Mouse (Mus musculus) liver, adult 2 months (tissue): Measurements from ENCODE around the gene Arhgap10.

Experiments
- CTCF ChIP-seq: fragments of 200-500 bp; IDR thresholded peaks from 2 replicates; pipeline ENCODE4 v1.5.1; 2011; ENCODE audit warnings: low read depth, low read length, control low read depth
- POLR2A ChIP-seq: fragments of 200-500 bp; IDR thresholded peaks from 2 replicates; pipeline ENCODE4 v1.6.1; 2011; ENCODE audit warnings: low read length, control low read depth; ENCODE audit not compliant: insufficient read depth; ENCODE audit errors: extremely low read depth

GRCm38 (mm10) chr8:77477684-77478083 lies 40.1 kb downstream of the Arhgap10 start:
- no peak for TF ChIP-seq CTCF
- TF ChIP-seq POLR2A, result no peak
